Mouse (Mus musculus) kidney, adult 2 months (tissue): ENCODE data around the gene Fxyd6. TPM values are rescaled to one million over a fixed set of nuclear protein-coding genes. Genes with fewer than 3 reads are reported as not detected.
A peak's percentile ranks its signal among the peaks of the same experiment; 100 is the strongest.

Source experiments
- DNase-seq: peaks from one replicate; pipeline ENCODE4 v3.0.0; 2021
- H3K27ac ChIP-seq: fragments of 200-500 bp; 2 replicates; pipeline ENCODE4 v1.5.1; 2012; ENCODE audit warnings: low read depth, low read length, control low read depth, inconsistent platforms; ENCODE audit not compliant: insufficient read depth
- H3K27me3 ChIP-seq: fragments of 200-500 bp; replicated peaks from 2 replicates; pipeline ENCODE4 v1.6.1; 2012; ENCODE audit warnings: mild to moderate bottlenecking, moderate library complexity, low read length, inconsistent platforms; ENCODE audit not compliant: control insufficient read depth, insufficient read depth
- H3K36me3 ChIP-seq: fragments of 200-500 bp; 2 replicates; pipeline ENCODE4 v1.6.1; 2012; ENCODE audit warnings: mild to moderate bottlenecking, moderate library complexity, low read length, inconsistent platforms; ENCODE audit not compliant: control insufficient read depth, insufficient read depth
- H3K4me1 ChIP-seq: fragments of 200-500 bp; 2 replicates; pipeline ENCODE4 v1.6.1; 2011; ENCODE audit warnings: low read length; ENCODE audit not compliant: control insufficient read depth, insufficient read depth
- H3K4me3 ChIP-seq: fragments of 200-500 bp; 2 replicates; pipeline ENCODE4 v1.5.1; 2011; ENCODE audit warnings: mild to moderate bottlenecking, low read depth, low read length, control low read depth; ENCODE audit not compliant: insufficient read depth
- CTCF ChIP-seq: fragments of 200-500 bp; conservative IDR thresholded peaks from 2 replicates; pipeline ENCODE4 v1.5.1; 2011; ENCODE audit warnings: low read depth, mild to moderate bottlenecking, control low read depth, low read length, moderate library complexity, mixed read lengths; ENCODE audit not compliant: insufficient read depth, insufficient read length
- POLR2A ChIP-seq: fragments of 200-500 bp; IDR thresholded peaks from one replicate; pipeline ENCODE4 v1.6.1; 2011; ENCODE audit warnings: low read depth, low read length, control low read depth
- WGBS: fragments of 180-500 bp; shearing (Covaris S2); methylation state at CpG from one replicate; pipeline ENCODE4 v1.1.7; 2018; 5-methylcytosine and 5-hydroxymethylcytosine counted together
- polyA plus RNA-seq: library from polyadenylated mRNA; depleted of rRNA; stranded (reverse); fragments of >200 nt; gene quantifications from 2 replicates; pipeline ENCODE4 v1.2.3, GENCODE M21; 2012

The Fxyd6 gene
- polyA plus RNA-seq, 1 experiment, result 20.3 TPM

DNA sequence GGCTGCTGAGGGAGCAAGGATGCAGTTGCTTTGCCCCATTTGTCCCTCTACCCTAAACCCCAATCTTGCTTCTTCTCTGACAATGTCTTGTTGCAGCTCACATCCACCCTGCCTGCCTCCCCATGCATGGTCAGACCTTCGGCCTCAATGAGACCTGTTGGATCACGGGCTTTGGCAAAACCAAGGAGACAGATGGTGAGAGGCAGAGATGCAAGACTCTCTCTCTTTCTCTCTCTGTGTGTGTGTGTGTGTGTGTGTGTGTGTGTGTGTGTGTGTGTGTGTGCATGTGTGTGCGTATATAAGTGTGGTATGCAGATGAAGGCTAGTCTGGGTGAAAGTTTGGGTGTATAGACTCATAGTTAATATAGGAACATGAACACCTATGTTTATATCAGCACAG lies 26.9 kb upstream of the Fxyd6 start:
- Histone ChIP-seq H3K36me3 (no peaks in the 10 kb centered on the region), H3K4me1 (no peaks in the 10 kb centered on the region), H3K27me3 (no peaks in the 10 kb centered on the region), H3K4me3 (no peak overlapping the region), H3K27ac (no peak overlapping the region)
- no peak for DNase-seq
- TF ChIP-seq POLR2A (no peak), CTCF (no peak)
- WGBS, result 93% methylated on average over 3 of the region's 3 CpGs

DNA sequence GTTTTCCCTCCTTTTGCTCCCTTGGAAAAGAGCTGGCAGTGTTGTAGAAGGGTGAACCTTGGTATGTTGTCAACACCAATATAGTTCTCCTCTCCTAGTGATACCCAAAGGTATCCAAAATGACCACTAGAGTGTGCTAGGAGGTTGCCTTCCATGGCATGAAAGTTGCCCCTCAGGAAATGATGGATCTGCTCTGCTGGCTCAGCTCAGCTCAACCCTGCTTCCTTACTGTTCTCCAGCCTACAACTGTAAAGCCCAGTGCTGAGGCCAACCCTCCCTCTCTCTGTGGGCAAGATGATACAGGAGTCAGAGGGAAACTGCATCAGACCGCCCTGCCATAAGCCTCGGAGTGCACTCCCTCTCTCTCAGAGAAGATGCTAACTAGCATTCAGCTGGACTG lies 24.5 kb upstream of the Fxyd6 start:
- TF ChIP-seq POLR2A (no peak), CTCF (peak; percentile 51)
- Histone ChIP-seq H3K4me3 (no peak overlapping the region), H3K27ac (no peak overlapping the region), H3K27me3 (no peaks in the 10 kb centered on the region), H3K4me1 (no peaks in the 10 kb centered on the region), H3K36me3 (no peaks in the 10 kb centered on the region)
- DNase-seq, result peak; percentile 54
- WGBS, result 41% methylated on average over 2 of the region's 2 CpGs

DNA sequence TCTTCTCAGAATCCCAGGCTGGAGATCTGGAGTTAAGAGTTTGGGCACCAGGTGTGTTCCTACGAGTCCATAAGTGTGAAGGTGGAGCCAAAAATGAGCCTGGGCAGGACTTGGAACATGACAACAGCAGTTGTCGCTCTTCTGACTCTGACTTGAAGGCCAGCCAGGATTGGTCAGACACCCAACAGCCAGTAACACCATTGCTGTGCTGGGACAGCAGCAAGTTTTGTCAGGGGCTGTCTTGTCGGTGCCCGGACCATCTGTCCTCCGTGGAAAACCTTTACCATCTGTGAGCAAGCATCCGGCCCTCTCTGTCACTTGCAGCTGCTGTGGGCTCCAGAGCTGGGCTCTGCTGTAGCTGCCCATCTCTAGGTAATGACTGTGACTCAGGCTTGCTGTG lies 23.7 kb upstream of the Fxyd6 start:
- H3K36me3 ChIP-seq, result no peaks in the 10 kb centered on the region
- no peak for DNase-seq
- no peak for TF ChIP-seq CTCF
- no peak for TF ChIP-seq POLR2A
- H3K4me3 ChIP-seq, result no peak overlapping the region
- H3K27ac ChIP-seq, result no peak overlapping the region
- no peaks in the 10 kb centered on the region for H3K4me1 ChIP-seq
- H3K27me3 ChIP-seq, result no peaks in the 10 kb centered on the region
- 76% methylated on average over 6 of the region's 6 CpGs for WGBS

DNA sequence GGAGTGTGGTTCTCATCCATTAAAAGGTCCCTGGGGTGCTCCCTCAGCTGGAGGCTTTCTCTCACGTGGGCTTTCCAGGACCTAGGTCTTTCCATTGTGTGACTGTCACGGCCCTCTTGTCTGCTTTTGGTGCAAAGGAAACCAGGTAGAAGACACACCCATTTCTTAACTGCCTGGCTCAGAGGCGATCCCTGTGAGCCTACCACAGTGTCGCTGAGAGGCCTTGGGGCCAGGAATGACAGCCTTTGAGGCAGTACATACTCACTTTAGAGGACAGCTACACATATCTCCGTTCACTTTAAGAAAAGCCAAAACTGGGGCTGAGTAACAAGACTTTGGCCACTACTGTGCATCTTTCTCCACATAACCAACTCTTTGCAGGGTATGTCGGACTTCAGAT lies 21.4 kb upstream of the Fxyd6 start:
- Histone ChIP-seq H3K36me3 (no peaks in the 10 kb centered on the region), H3K4me3 (no peak overlapping the region), H3K4me1 (no peaks in the 10 kb centered on the region), H3K27ac (no peak overlapping the region), H3K27me3 (no peaks in the 10 kb centered on the region)
- 76% methylated on average over 6 of the region's 6 CpGs for WGBS
- no peak for DNase-seq
- TF ChIP-seq CTCF, result no peak
- no peak for TF ChIP-seq POLR2A

DNA sequence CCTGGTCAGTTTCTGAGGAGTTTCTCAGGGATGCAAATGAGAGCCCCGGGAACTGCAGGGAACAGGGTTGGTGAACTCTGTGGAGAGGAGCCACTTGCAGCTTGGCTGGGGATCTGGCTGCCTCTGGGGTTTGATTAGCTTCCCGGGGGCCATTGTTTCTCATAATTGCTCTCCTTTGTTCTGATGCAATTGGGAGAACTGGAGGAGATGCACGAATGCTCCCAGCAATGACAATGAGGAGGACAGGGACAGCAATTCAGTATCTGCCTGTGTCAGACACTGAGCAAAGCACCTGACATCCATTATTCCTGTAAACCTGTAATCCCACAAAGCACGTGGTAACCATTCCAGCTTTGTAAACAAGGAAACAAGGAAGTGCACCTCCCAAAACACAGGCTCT lies 20.8 kb upstream of the Fxyd6 start:
- no peaks in the 10 kb centered on the region for H3K4me1 ChIP-seq
- no peaks in the 10 kb centered on the region for H3K27me3 ChIP-seq
- no peak for TF ChIP-seq POLR2A
- no peak for TF ChIP-seq CTCF
- H3K27ac ChIP-seq, result no peak overlapping the region
- no peak for DNase-seq
- H3K4me3 ChIP-seq, result no peak overlapping the region
- 36% methylated on average over 4 of the region's 4 CpGs for WGBS
- no peaks in the 10 kb centered on the region for H3K36me3 ChIP-seq

DNA sequence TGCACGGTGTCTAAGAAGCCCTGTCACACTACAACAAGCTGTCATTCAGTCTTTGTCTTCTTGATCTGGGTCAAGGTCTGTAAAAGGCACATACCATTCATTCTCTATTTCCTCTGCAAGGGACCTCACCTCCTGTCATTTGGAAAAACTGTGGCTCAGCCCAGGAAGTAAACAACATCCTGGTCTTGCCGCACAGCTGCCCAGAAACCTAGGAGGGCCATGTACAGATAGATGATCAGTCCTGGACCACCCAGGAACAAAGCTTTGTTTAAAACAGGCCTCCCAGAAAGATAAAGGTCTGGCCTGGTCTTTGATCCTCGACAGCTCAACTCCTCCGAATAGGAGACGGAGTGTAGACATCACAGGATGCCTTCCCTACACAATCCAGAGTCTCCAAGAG lies 20.1 kb upstream of the Fxyd6 start:
- Histone ChIP-seq H3K4me1 (no peaks in the 10 kb centered on the region), H3K4me3 (no peak overlapping the region), H3K27me3 (no peaks in the 10 kb centered on the region), H3K36me3 (no peaks in the 10 kb centered on the region), H3K27ac (no peak overlapping the region)
- 41% methylated on average over 5 of the region's 5 CpGs for WGBS
- TF ChIP-seq POLR2A (no peak), CTCF (no peak)
- no peak for DNase-seq

DNA sequence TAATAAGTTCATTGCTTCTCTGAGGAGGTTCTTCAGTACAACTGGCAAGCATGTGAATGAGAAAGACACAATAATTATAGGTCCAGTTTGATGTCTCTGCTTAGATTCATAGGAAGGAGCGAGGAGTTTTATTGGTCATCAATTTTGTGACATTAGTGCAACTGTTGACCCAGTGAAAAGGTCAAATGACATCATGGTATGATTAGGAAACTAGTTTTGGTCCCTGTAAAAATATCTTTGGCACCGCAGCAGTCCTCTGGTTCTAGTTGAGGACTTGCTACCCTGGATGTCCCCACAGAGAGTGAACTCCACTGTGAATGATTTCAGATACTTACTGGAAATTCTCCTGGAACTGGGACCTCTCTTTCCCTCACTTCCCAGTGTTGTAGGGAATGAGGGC lies 14.8 kb upstream of the Fxyd6 start:
- no peaks in the 10 kb centered on the region for H3K4me1 ChIP-seq
- WGBS, result 73% methylated on average over 2 of the region's 2 CpGs

DNA sequence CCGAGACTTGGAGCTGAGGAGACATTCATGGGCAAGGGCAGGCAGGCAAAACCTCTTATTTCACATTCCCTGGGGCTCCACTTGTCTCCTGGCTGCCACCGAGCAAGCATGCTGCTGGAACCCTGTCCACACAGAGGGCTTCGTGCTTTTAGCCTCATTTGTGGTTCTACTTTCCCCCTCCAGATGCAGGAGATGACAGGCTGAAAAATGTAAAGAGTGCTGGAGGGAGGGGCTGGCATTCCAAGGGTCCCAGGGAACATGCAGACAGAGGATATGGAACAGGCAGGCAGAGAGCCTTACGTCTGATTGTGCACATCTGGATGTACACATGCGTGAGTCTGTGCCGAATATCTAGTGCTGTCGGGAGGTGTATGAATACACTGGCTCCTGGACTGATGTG lies 11.6 kb upstream of the Fxyd6 start:
- Histone ChIP-seq H3K27me3 (no peaks in the 10 kb centered on the region), H3K4me3 (no peak overlapping the region), H3K27ac (no peak overlapping the region), H3K4me1 (no peaks in the 10 kb centered on the region), H3K36me3 (no peaks in the 10 kb centered on the region)
- no peak for DNase-seq
- WGBS, result 69% methylated on average over 7 of the region's 7 CpGs
- no peak for TF ChIP-seq POLR2A

More for the DNA sequence above, 14.8 kb upstream of the Fxyd6 start:
- no peaks in the 10 kb centered on the region for H3K27me3 ChIP-seq
- no peak overlapping the region for H3K27ac ChIP-seq
- H3K36me3 ChIP-seq, result no peaks in the 10 kb centered on the region
- TF ChIP-seq CTCF (no peak), POLR2A (no peak)
- no peak overlapping the region for H3K4me3 ChIP-seq
- DNase-seq, result no peak
